Mouse (Mus musculus) gastrocnemius, postnatal 36 days (tissue): ENCODE results near the gene Tmed10. TPM values are rescaled to one million over a fixed set of nuclear protein-coding genes. Genes with fewer than 3 reads are reported as not detected.

ENCODE experiments used
- total RNA-seq, 2 experiments: library from RNA; stranded (reverse); gene quantifications; 2 replicates each; pipeline ENCODE4 v1.2.3; 2021

The Tmed10 gene
- total RNA-seq, 2 experiments from 2014 or later: 103 to 110 TPM

Other genes with a start within 250 kb of the Tmed10 start
- gene Rps6kl1, start 223.6 kb downstream of the Tmed10 start, total RNA-seq: 1 to 10 TPM in 1 of 2 experiments, under 1 TPM in 1; 0.64 to 1.1 TPM
- 1 to 10 TPM; 1.2 to 1.9 TPM for gene Pgf, start 197.1 kb downstream of the Tmed10 start, total RNA-seq
- 10 to 100 TPM; 51.0 to 54.7 TPM for gene Eif2b2, start 155.4 kb downstream of the Tmed10 start, total RNA-seq
- 1 to 10 TPM; 6.5 to 7.0 TPM for gene Mlh3, start 104.2 kb downstream of the Tmed10 start, total RNA-seq
- gene Acyp1, start 86.4 kb downstream of the Tmed10 start, total RNA-seq: 10 to 100 TPM; 38.0 to 38.6 TPM
- 1 to 10 TPM in 1 of 2 experiments, under 1 TPM in 1; 0.72 to 1.0 TPM for gene Zc2hc1c, start 86.3 kb downstream of the Tmed10 start, total RNA-seq
- 100 to 1,000 TPM in 1 of 2 experiments, 10 to 100 TPM in 1; 86.2 to 105 TPM for gene Nek9, start 35.5 kb downstream of the Tmed10 start, total RNA-seq
- 10 to 100 TPM in 1 of 2 experiments, 1 to 10 TPM in 1; 7.2 to 13.7 TPM for gene Fos, start 99.0 kb upstream of the Tmed10 start, total RNA-seq
- 1 to 10 TPM; 4.6 to 4.9 TPM for gene Jdp2, start 224.2 kb upstream of the Tmed10 start, total RNA-seq